Mouse (Mus musculus) heart, postnatal 4 days (tissue): ENCODE results near the gene Tmem98. TPM values are rescaled to one million over a fixed set of nuclear protein-coding genes. Genes with fewer than 3 reads are reported as not detected.

Experiments
- DNase-seq: peaks from one replicate; pipeline ENCODE4 v3.0.0; 2021
- total RNA-seq, 2 experiments: library from RNA; stranded (reverse); gene quantifications; 2 replicates each; pipeline ENCODE4 v1.2.3; 2021

Tmem98 gene
- total RNA-seq, 2 experiments from 2014 or later, result 50.9 to 53.6 TPM

DNA sequence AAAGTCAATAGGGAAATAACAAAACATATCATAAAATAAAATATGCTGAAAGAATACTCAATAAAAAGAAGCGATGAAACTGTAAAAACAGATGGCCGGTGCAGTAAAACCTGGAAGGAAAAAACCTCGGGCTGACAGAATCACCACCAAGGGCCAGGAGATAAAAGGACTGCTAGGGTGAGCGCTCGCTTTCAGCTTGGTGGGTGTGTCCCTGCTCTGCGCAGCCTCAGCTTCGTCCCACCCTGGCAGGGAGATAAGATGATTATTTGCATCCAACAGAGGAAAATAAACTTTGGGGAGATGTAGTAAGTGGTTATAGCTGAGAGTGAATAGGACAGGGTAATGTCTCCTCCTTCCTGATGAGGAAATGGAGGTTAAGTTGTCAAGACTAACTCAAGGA lies 44.9 kb downstream of the Tmem98 start:
- DNase-seq, result no peak

DNA sequence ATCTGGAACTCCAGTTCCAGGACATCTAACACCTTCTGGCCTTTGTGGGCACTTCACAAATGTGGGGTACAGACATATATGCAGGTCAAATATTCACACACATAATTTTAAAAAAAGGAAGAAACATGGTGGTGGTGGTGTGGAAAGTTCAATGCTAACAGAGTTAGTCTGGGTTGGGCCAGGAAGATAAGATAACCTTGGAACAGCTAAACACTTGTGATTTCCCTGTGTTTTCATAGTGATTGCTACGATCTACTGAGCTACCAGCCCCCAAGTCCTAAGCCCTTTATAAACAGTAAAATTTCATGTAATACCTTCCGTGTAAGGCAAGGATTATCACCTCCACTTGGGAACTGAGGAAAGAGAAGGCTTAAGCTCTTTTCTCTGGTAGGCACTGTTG lies 46.9 kb downstream of the Tmem98 start:
- no peak for DNase-seq

DNA sequence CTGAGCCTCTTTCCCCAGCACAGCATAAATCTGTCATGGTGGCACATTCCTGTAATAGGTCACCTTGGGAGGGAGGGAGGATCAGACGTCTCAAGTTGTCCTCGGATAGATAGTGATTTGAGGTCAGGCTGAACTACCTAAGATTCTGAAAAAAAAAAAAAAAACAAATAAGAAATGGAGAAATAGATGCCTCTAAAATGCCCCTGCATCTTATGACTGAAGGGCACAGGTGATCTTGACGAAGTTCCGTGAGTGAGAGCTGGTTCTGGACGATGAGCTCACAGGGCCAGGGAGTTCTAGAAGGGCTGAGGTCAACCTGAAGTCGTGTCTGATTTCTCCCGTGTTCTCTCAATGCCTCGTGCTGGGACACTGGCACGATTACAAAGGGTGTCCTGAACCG lies 48.1 kb downstream of the Tmem98 start, which contains the start of gene Spaca3:
Gene Spaca3 (plus strand): TSS at position 301 of the 400 bp plus-strand sequence.
- DNase-seq, result no peak

- DNase-seq, result no peak
These were observed 53.0 kb downstream of the Tmem98 start for GRCm38 (mm10) chr11:80862941-80863340.

DNA sequence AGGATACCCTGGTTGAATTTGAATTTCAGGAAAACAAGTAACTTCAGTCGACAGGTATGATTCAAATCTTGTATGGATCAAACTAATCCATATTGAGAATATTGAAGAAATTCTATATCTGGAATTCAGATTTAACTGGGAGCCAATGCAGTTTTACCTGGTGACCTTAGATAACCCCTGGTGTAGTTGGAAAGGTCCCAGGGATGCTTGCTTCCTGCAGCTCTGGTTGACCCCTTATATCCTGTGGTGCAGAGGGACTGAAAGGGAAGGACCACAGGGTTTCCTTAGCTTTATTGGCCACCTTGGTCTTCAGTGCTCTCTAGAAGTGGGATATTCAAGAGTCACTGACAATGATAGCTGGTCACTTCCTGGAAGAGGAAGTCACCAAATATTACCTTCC lies 58.1 kb downstream of the Tmem98 start:
- no peak for DNase-seq

Other genes starting within 250 kb of the Tmem98 start
- 10 to 100 TPM; 17.4 to 18.5 TPM for gene Myo1d, start 30.1 kb upstream of the Tmem98 start, total RNA-seq
- gene Spaca3, start 48.2 kb downstream of the Tmem98 start, total RNA-seq, result not detected